Mouse (Mus musculus) ES-Bruce4 (cell line): ENCODE results near the gene Gfi1.

Experiments
- CTCF ChIP-seq: IDR thresholded peaks from one replicate; pipeline ENCODE4 v1.8.1; 2011; ENCODE audit warnings: low read depth, low read length
- EP300 ChIP-seq: IDR thresholded peaks from 2 replicates; pipeline ENCODE4 v1.6.1; 2011; ENCODE audit warnings: low read depth, low read length; ENCODE audit not compliant: insufficient read depth
- POLR2A ChIP-seq: IDR thresholded peaks from one replicate; pipeline ENCODE4 v1.8.1; 2011; ENCODE audit warnings: low read length; ENCODE audit not compliant: insufficient read depth

DNA sequence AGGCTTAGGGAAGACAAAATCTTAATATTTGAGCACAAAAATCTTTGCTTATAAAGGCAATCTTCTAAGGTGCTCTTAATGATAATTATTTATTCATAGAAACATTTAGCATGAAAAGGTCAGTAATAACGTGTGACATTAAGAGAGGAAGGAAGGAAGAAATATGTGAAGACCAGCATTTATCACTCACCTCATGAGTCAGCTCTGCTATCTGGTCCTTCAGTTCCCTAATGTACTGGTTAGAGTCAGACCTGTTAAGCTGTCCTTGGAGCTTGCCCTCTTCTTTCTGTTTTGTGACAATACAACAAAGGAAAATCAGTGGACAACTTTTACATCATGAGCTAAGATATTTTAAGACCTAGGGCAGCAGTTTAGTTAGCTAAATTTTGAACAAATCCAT is 38.6 kb upstream of the Gfi1 start:
- TF ChIP-seq EP300 (no peak), CTCF (no peak), POLR2A (no peak)
